ENCODE assay signal across 38 mouse cellular contexts in the genomic region with DNA sequence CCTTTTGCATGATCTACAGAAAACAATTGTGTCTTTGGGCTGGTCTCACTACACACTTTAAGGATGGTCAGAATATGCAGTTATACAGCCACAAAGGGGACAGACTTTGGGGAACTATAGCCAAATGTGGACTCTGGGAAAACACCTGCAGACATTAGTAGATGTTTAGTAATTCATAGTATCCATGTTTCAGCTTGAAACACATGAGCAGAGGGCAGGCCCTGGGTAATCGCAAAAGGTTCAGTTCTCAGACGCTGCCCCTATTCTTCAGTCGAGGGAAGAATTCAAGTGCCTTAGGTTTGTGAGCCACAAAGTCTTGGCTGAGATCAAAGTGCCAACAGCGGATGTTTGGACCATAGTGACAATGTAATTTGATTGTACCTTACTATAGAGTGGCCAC. TPM values are rescaled to one million over a fixed set of nuclear protein-coding genes. Genes with fewer than 3 reads are reported as not detected.
"Had no signal": no experiment of that assay in that cellular context is flagged by ENCODE, and none has a peak within 500 bp of the region (broad histone marks: within the 10 kb centered on the region; RNA-seq: fewer than 3 reads in every experiment).

No protein-coding gene starts in this region.

- DNase-seq: gastrocnemius, adult 2 months; gastrocnemius, postnatal 10 days; gastrocnemius, postnatal 25 days; heart, postnatal 10 days; heart, postnatal 4 days; kidney, adult 18-20 months; kidney, adult 8-10 months; kidney, postnatal 10 days; kidney, postnatal 25 days; kidney, postnatal 4 days had no signal

- ATAC-seq: hindbrain, embryonic 16.5 days; inflammation-experienced regulatory T-cells, adult 6 months; intestine, embryonic 15.5 days; intestine, postnatal 0 days had no signal

- H3K27ac ChIP-seq: gastrocnemius, adult 2 months; heart, embryonic 10.5 days; hindbrain, embryonic 10.5 days; hindbrain, embryonic 12.5 days; hindbrain, embryonic 14.5 days; intestine, embryonic 15.5 days; layer of hippocampus, adult 2 months; left cerebral cortex, adult 2 months; limb, embryonic 13.5 days; limb, embryonic 15.5 days had no signal

- H3K27me3 ChIP-seq: heart, embryonic 12.5 days; hindbrain, embryonic 12.5 days; intestine, embryonic 15.5 days; limb, embryonic 13.5 days; limb, embryonic 15.5 days had no signal

- H3K4me2 ChIP-seq: heart, embryonic 12.5 days; hindbrain, embryonic 12.5 days; hindbrain, embryonic 14.5 days; intestine, embryonic 15.5 days; limb, embryonic 13.5 days; limb, embryonic 15.5 days; liver, embryonic 11.5 days had no signal

- H3K4me3 ChIP-seq: gastrocnemius, adult 2 months; heart, embryonic 10.5 days; heart, embryonic 12.5 days; hindbrain, embryonic 10.5 days; hindbrain, embryonic 12.5 days; intestine, embryonic 15.5 days; layer of hippocampus, adult 2 months; left cerebral cortex, adult 2 months; limb, embryonic 13.5 days; limb, embryonic 15.5 days had no signal

- H3K36me3 ChIP-seq: hindbrain, embryonic 12.5 days had no signal

- H3K9ac ChIP-seq: heart, embryonic 12.5 days; hindbrain, embryonic 12.5 days; hindbrain, embryonic 14.5 days; intestine, embryonic 15.5 days; limb, embryonic 13.5 days; limb, embryonic 15.5 days had no signal

- H3K9me3 ChIP-seq: heart, embryonic 10.5 days; heart, embryonic 12.5 days; hindbrain, embryonic 10.5 days; hindbrain, embryonic 12.5 days; intestine, embryonic 15.5 days; limb, embryonic 13.5 days; limb, embryonic 15.5 days had no signal

- H3K4me1 ChIP-seq: heart, embryonic 10.5 days; heart, embryonic 12.5 days; hindbrain, embryonic 10.5 days; hindbrain, embryonic 12.5 days; intestine, embryonic 15.5 days; limb, embryonic 15.5 days had no signal

RNA-seq across cellular contexts. Expression of gene Cyb5r2, which starts 13.4 kb away (rescaled TPM):
- total RNA-seq: granulocyte monocyte progenitor cell, adult 5-6 weeks; heart, postnatal 10 days; heart, postnatal 25 days; layer of hippocampus, postnatal 25 days; left cerebral cortex, adult 2 months; left cerebral cortex, postnatal 14 days; left cerebral cortex, postnatal 36 days had no signal
- polyA plus RNA-seq: inflammation-experienced regulatory T-cells, adult 6 months had no signal

RNA-seq across cellular contexts. Expression of gene Ovch2, which starts 56.6 kb away (rescaled TPM):
- total RNA-seq: gastrocnemius, adult 2 months; gastrocnemius, postnatal 10 days; gastrocnemius, postnatal 25 days; gastrocnemius, postnatal 4 days; granulocyte monocyte progenitor cell, adult 5-6 weeks; heart, adult 8-10 months; heart, postnatal 10 days; heart, postnatal 25 days; heart, postnatal 4 days; layer of hippocampus, adult 2 months; layer of hippocampus, postnatal 10 days; layer of hippocampus, postnatal 25 days; left cerebral cortex, adult 2 months; left cerebral cortex, postnatal 14 days; left cerebral cortex, postnatal 36 days had no signal
- polyA plus RNA-seq: frontal cortex, adult 2 months; heart, embryonic 10.5 days; heart, embryonic 12.5 days; heart, embryonic 14.5 days; heart, embryonic 16.5 days; hindbrain, embryonic 10.5 days; hindbrain, embryonic 12.5 days; hindbrain, embryonic 14.5 days; hindbrain, embryonic 16.5 days; inflammation-experienced regulatory T-cells, adult 6 months; intestine, embryonic 15.5 days; intestine, postnatal 0 days; kidney, embryonic 14.5 days; kidney, embryonic 16.5 days; limb, embryonic 11.5 days; limb, embryonic 13.5 days; limb, embryonic 15.5 days; liver, embryonic 11.5 days had no signal
